Mouse (Mus musculus) erythroblast, embryonic 14.5 days (primary cell): ENCODE results near the gene Sept10.

Source experiments
- GATA1 ChIP-seq: IDR thresholded peaks from 2 replicates; pipeline ENCODE4 v1.6.1; 2012; ENCODE audit warnings: low read length, inconsistent platforms, mixed read lengths
- TAL1 ChIP-seq: IDR thresholded peaks from 3 replicates; pipeline ENCODE4 v1.6.1; 2012; ENCODE audit warnings: low read length, inconsistent platforms, mixed read lengths

DNA sequence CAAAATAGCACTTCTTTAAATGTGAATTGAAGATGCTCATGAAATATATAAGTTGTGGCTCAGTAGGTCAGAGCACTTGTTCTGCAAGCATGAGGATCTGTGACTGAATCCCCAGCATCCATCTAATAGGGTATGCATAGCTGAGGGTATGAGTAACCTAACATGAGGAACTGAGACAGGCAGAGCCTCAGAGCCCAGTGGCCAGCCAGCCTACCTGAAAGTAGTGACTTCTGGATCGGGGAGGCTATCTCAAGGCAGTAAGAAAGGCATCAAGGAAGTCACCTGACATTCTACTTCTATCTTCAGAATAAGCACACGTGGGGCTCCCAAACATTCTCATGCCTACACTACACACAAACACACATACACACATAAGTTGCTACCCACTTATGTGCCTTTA is 3.5 kb upstream of the Sept10 start:
- TF ChIP-seq GATA1, result no peak
- TF ChIP-seq TAL1, result no peak
